Mouse (Mus musculus) layer of hippocampus, adult 11-12 months (tissue): ENCODE data around the gene Mageb1.
"Not testable (repeated sequence)": the region's sequence is repeated elsewhere in the genome, so short reads cannot be mapped to it uniquely, and the experiment has no call there.

Source experiments
- DNase-seq: peaks from one replicate; pipeline ENCODE4 v3.0.0; 2022; ENCODE audit warnings: low spot score

The Mageb1 gene

GRCm38 (mm10) chrX:92016233-92016632, at the start of gene Mageb1:
Gene Mageb1 (minus strand): TSS chrX:92016333.
- not testable (repeated sequence) for DNase-seq
